Mouse (Mus musculus): ENCODE measurements around the gene Pdpr. TPM values are rescaled to one million over a fixed set of nuclear protein-coding genes. Genes with fewer than 3 reads are reported as not detected.
"Not testable (repeated sequence)": the region's sequence is repeated elsewhere in the genome, so short reads cannot be mapped to it uniquely, and the experiment has no call there.

Gene Pdpr
- total RNA-seq, 1 experiment, result 23.6 TPM

DNA sequence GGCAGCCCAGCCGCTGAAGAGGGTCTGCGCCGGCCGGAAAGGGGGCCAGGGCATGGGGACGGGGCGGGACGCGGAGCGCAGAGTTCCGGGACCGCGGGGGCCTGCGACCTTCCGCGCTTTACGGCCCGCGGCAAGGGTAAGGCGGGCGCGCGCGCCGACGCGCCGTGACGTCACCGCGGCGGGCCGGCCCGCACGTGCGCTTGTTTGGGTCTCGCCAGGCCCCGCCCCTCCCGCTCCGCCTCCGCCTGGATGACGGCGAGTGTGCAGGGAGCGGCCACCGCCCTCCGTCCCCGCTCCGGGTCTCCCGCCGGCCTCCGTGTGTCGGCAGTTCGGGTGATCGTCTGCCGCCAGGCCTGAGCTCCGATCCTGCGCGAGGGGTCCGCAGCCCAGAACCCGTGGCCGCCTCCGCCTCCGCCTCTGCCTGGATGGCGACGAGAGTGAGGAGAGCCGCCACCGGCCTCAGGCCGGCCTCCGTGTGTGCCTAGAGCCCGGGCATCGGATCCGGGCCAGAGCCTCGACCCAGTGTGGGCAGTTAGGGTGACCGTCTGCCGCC lies 51.1 kb downstream of the Pdpr start:
- H3K4me3 ChIP-seq (ENCODE audit: insufficient read depth in 1 of 2, low read depth in 1 of 2, low read length in 2 of 2, poor library complexity in 1 of 2, severe bottlenecking in 1 of 2), result peak overlapping the region; percentile 94 to 95
- 0 out of 2 replicates have a peak, but pooled peaks have one; percentile 29 for TF ChIP-seq HCFC1 (IDR thresholded peaks at IDR 0.05; ENCODE audit: borderline replicate concordance, insufficient read depth, low read length)
- peak; percentile 87 for DNase-seq (ENCODE audit: low read depth, low spot score)
- H3K9ac ChIP-seq (ENCODE audit: insufficient read depth, low read depth, low read length, poor library complexity, severe bottlenecking), result peak overlapping the region; percentile 86
- H3K36me3 ChIP-seq (ENCODE audit: control insufficient read depth, insufficient read depth, low read length, poor library complexity, severe bottlenecking); in situ Hi-C loops (cut with MboI; ENCODE audit: low sequenced_read_pairs in 2 of 2, unreplicated experiment in 2 of 2); H3K9me3 ChIP-seq (ENCODE audit: control insufficient read depth, insufficient read depth, low read depth, low read length); H3K4me1 ChIP-seq (ENCODE audit: control insufficient read depth in 2 of 2, insufficient read depth in 2 of 2, low read length in 2 of 2, poor library complexity in 1 of 2): not testable (repeated sequence)
- peak overlapping the region; percentile 49; the same call in 1 of the 2 replicates for H3K27ac ChIP-seq (ENCODE audit: insufficient read depth, low read depth, low read length, poor library complexity, severe bottlenecking)

DNA sequence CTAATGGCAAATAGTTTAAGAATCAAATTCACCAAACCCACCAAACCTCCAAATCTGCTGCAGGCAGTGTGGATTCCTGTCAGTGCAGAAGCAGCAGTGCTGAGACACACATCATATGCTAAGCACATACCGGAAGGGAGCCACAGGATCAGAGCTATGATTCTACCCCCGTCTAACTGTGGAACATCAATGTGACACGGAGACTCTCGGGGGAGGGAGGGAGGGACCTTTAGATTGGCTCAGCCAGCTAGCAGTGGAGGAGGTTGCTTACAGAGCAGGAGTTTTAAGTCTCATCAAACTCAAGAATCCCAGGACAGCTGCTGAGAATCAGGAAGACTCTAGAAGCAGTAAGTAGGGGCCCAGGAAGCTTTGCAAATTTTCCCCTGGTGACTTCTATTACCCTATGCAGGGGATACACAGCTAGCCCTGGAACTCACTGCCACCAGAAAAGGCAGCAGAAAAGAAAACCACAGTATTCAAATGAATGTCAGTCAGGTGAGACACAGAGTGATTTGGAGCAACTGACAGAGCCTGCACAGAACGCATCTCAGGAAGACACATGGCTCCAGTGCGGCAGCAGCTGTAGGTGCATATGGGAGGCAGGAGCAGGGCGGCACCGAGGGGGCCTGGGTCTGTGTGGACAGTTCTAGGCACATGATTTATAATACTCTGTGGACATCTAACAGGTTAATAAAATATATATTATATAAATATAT lies 61.4 kb downstream of the Pdpr start:
- H3K9me3 ChIP-seq (ENCODE audit: control insufficient read depth, insufficient read depth, low read depth, low read length), result no peaks in the 10 kb centered on the region

DNA sequence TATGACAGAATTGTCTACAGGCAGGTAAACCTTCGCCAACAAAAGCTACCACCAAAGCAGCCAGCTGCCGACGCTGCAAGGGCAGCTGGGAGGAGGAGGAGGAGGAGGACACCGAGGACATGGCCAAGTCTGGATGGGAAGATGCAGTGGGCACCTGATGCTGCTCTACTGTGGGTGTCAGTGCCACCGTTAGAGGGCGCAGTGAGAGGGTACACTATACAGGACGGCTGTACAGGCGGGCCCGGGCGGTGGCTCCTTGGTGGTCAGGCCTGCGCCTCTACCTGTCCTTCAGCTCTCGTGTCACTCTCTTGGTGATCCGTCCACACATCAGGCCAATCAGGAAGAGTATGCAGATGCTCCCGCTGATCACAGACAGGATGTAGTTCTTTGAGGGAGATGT lies 63.2 kb downstream of the Pdpr start:
- Histone ChIP-seq H3K4me3 (ENCODE audit: insufficient read depth in 1 of 2, low read depth in 1 of 2, low read length in 2 of 2, poor library complexity in 1 of 2, severe bottlenecking in 1 of 2) (no peak overlapping the region), H3K9ac (ENCODE audit: insufficient read depth, low read depth, low read length, poor library complexity, severe bottlenecking) (no peak overlapping the region), H3K27ac (ENCODE audit: insufficient read depth, low read depth, low read length, poor library complexity, severe bottlenecking) (no peak overlapping the region), H3K4me1 (ENCODE audit: control insufficient read depth in 2 of 2, insufficient read depth in 2 of 2, low read length in 2 of 2, poor library complexity in 1 of 2) (no peaks in the 10 kb centered on the region), H3K36me3 (ENCODE audit: control insufficient read depth, insufficient read depth, low read length, poor library complexity, severe bottlenecking) (peaks cover 36% of the 10 kb centered on the region), H3K9me3 (ENCODE audit: control insufficient read depth, insufficient read depth, low read depth, low read length) (no peaks in the 10 kb centered on the region)
- in situ Hi-C loops (cut with MboI; ENCODE audit: low sequenced_read_pairs in 2 of 2, unreplicated experiment in 2 of 2), result no loop called here
- peak; percentile 40 for DNase-seq (ENCODE audit: low read depth, low spot score)
- TF ChIP-seq MAFK (IDR thresholded peaks at IDR 0.05; ENCODE audit: insufficient read depth, low read depth, low read length), result no peak
- no peak for TF ChIP-seq CHD2 (IDR thresholded peaks at IDR 0.05; ENCODE audit: low read depth, low read length)
- no peak for TF ChIP-seq ZNF384 (IDR thresholded peaks at IDR 0.05; ENCODE audit: low read depth, low read length)
- TF ChIP-seq HCFC1 (IDR thresholded peaks at IDR 0.05; ENCODE audit: borderline replicate concordance, insufficient read depth, low read length), result no peak
- TF ChIP-seq ZC3H11A (IDR thresholded peaks at IDR 0.05; ENCODE audit: borderline replicate concordance, low read depth, low read length), result no peak

More for the DNA sequence above, 61.4 kb downstream of the Pdpr start:
- H3K4me3 ChIP-seq (ENCODE audit: insufficient read depth in 1 of 2, low read depth in 1 of 2, low read length in 2 of 2, poor library complexity in 1 of 2, severe bottlenecking in 1 of 2), result no peak overlapping the region
- no peaks in the 10 kb centered on the region for H3K4me1 ChIP-seq (ENCODE audit: control insufficient read depth in 2 of 2, insufficient read depth in 2 of 2, low read length in 2 of 2, poor library complexity in 1 of 2)
- in situ Hi-C loops (cut with MboI; ENCODE audit: low sequenced_read_pairs in 2 of 2, unreplicated experiment in 2 of 2), result no loop called here
- no peak for DNase-seq (ENCODE audit: low read depth, low spot score)
- H3K27ac ChIP-seq (ENCODE audit: insufficient read depth, low read depth, low read length, poor library complexity, severe bottlenecking), result no peak overlapping the region
- no peak for TF ChIP-seq CHD2 (IDR thresholded peaks at IDR 0.05; ENCODE audit: low read depth, low read length)
- no peak for TF ChIP-seq ZC3H11A (IDR thresholded peaks at IDR 0.05; ENCODE audit: borderline replicate concordance, low read depth, low read length)
- no peak for TF ChIP-seq ZNF384 (IDR thresholded peaks at IDR 0.05; ENCODE audit: low read depth, low read length)
- H3K36me3 ChIP-seq (ENCODE audit: control insufficient read depth, insufficient read depth, low read length, poor library complexity, severe bottlenecking), result peaks cover 27% of the 10 kb centered on the region
- no peak overlapping the region for H3K9ac ChIP-seq (ENCODE audit: insufficient read depth, low read depth, low read length, poor library complexity, severe bottlenecking)

DNA sequence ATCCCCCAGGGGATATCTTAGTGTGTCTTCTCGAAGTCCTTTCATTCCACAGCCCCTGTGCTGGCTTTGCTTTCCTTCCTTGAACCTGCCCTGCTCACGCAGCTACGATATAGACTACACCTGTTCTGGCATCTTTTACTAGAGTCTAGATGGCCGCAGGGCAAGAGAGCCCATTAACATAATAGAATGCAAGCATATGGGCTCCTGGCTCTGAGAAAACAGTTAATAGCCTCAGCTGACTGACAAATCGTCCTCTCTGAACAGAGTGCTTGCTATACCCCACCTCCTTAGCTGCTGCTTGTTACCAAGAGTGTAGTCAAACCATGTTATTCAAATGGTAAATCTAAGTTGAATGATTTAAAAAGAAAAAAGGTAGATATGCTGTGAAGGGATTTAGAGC lies 77.2 kb downstream of the Pdpr start:
- no peaks in the 10 kb centered on the region; a peak in 1 of 4 replicates for H3K4me1 ChIP-seq (ENCODE audit: control insufficient read depth in 2 of 2, insufficient read depth in 2 of 2, low read length in 2 of 2, poor library complexity in 1 of 2)
- H3K36me3 ChIP-seq (ENCODE audit: control insufficient read depth, insufficient read depth, low read length, poor library complexity, severe bottlenecking), result peaks cover 20% of the 10 kb centered on the region
- no peak overlapping the region for H3K9ac ChIP-seq (ENCODE audit: insufficient read depth, low read depth, low read length, poor library complexity, severe bottlenecking)
- TF ChIP-seq CHD2 (IDR thresholded peaks at IDR 0.05; ENCODE audit: low read depth, low read length) (no peak), HCFC1 (IDR thresholded peaks at IDR 0.05; ENCODE audit: borderline replicate concordance, insufficient read depth, low read length) (no peak), MAFK (IDR thresholded peaks at IDR 0.05; ENCODE audit: insufficient read depth, low read depth, low read length) (no peak)
- in situ Hi-C loops (cut with MboI; ENCODE audit: low sequenced_read_pairs in 2 of 2, unreplicated experiment in 2 of 2), result no loop called here
- no peak for DNase-seq (ENCODE audit: low read depth, low spot score)
- H3K4me3 ChIP-seq (ENCODE audit: insufficient read depth in 1 of 2, low read depth in 1 of 2, low read length in 2 of 2, poor library complexity in 1 of 2, severe bottlenecking in 1 of 2), result no peak overlapping the region
- H3K9me3 ChIP-seq (ENCODE audit: control insufficient read depth, insufficient read depth, low read depth, low read length), result no peaks in the 10 kb centered on the region
- no peak overlapping the region for H3K27ac ChIP-seq (ENCODE audit: insufficient read depth, low read depth, low read length, poor library complexity, severe bottlenecking)

DNA sequence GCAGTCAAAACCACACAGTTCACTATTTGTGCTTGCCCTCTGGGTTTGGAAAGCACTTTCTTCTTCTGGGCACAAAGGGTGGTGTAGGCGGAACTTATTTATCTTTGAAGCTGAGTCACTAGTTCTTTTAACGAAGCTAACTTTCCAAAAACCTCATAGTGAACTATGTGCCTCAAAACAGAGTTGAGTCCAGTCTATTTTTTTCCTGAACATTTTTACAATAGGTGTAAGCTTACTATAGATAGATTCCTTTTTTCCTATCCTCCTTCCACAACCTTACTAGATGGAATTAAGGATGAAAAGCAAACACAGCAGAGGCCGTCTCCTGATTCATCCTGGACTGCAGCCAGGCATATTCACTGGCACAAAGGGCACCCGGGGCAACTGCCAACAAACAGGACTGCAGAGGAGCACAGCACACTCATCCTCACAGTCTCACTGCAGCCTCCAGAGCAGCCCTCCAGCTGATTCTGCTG lies 91.1 kb downstream of the Pdpr start:
- no peak for DNase-seq (ENCODE audit: low read depth, low spot score)
- in situ Hi-C loops (cut with MboI; ENCODE audit: low sequenced_read_pairs in 2 of 2, unreplicated experiment in 2 of 2), result no loop called here
- no peaks in the 10 kb centered on the region for H3K9me3 ChIP-seq (ENCODE audit: control insufficient read depth, insufficient read depth, low read depth, low read length)
- no peak for TF ChIP-seq ZC3H11A (IDR thresholded peaks at IDR 0.05; ENCODE audit: borderline replicate concordance, low read depth, low read length)
- no peak for TF ChIP-seq MAFK (IDR thresholded peaks at IDR 0.05; ENCODE audit: insufficient read depth, low read depth, low read length)
- TF ChIP-seq HCFC1 (IDR thresholded peaks at IDR 0.05; ENCODE audit: borderline replicate concordance, insufficient read depth, low read length), result no peak
- TF ChIP-seq ZNF384 (IDR thresholded peaks at IDR 0.05; ENCODE audit: low read depth, low read length), result no peak
- no peak for TF ChIP-seq CHD2 (IDR thresholded peaks at IDR 0.05; ENCODE audit: low read depth, low read length)
- peaks cover 8% of the 10 kb centered on the region for H3K36me3 ChIP-seq (ENCODE audit: control insufficient read depth, insufficient read depth, low read length, poor library complexity, severe bottlenecking)
- no peak overlapping the region for H3K27ac ChIP-seq (ENCODE audit: insufficient read depth, low read depth, low read length, poor library complexity, severe bottlenecking)
- no peak overlapping the region for H3K4me3 ChIP-seq (ENCODE audit: insufficient read depth in 1 of 2, low read depth in 1 of 2, low read length in 2 of 2, poor library complexity in 1 of 2, severe bottlenecking in 1 of 2)
- no peak overlapping the region for H3K9ac ChIP-seq (ENCODE audit: insufficient read depth, low read depth, low read length, poor library complexity, severe bottlenecking)
- no peaks in the 10 kb centered on the region for H3K4me1 ChIP-seq (ENCODE audit: control insufficient read depth in 2 of 2, insufficient read depth in 2 of 2, low read length in 2 of 2, poor library complexity in 1 of 2)
